Comparison of ENCODE assay signal across 12 mouse cellular contexts in the genomic region with DNA sequence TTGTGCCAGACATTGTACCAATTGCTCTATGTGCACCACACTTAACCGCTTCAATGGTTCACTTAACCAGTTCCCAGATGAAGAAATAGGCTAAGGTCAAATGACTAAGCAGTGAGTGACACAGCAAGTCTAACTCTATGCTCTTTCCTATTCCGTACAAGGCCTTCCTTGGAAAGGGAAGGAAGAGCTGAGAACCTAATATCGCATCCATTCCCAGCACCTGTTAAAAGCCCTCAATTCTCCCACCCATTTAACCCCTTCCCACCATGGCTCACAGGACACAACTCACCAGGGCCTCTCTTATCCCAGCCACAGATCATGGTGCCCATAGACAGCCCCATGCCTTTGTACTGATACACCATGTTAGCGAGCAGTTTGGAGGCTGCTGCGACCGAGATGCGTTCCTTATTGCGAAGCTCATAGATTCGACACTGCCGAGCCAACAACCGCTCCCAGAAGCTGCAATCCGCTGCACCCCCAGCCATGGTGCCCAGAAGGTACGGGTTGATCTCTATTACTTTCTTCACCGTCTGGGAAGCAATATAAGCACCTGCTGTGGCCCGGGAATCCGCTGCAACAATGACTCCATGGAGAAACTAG. TPM values are rescaled to one million over a fixed set of nuclear protein-coding genes. Genes with fewer than 3 reads are reported as not detected.
A peak's percentile ranks its signal among the peaks of the same experiment; 100 is the strongest.
DNase-seq lines count a peak whose midpoint lies in the region; ATAC-seq and TF ChIP-seq lines count a peak whose summit lies in the region.
"Had no signal": no experiment of that assay in that cellular context is flagged by ENCODE, and none has a peak within 500 bp of the region (broad histone marks: within the 10 kb centered on the region; RNA-seq: fewer than 3 reads in every experiment).

No protein-coding gene starts in this region.

- DNase-seq in gastrocnemius, adult 2 months, result no peak
- DNase-seq in gastrocnemius, adult 8-10 months (ENCODE audit: low spot score in 2 of 2), result no peak
- DNase-seq in midbrain, postnatal 0 days (ENCODE audit: low spot score), result no peak
- DNase-seq in stomach, postnatal 0 days (ENCODE audit: low spot score), result no peak
- no peak for DNase-seq in Muller cell, postnatal 12 days (ENCODE audit: inconsistent ontology term)
- DNase-seq in layer of hippocampus, postnatal 10 days (ENCODE audit: low spot score in 2 of 2), result no peak
- DNase-seq: cerebellum, adult 11 months; retina, postnatal 1 day had no signal

- peak overlapping the region; percentile 85 for H3K4me3 ChIP-seq in gastrocnemius, adult 2 months
- H3K4me3 ChIP-seq in midbrain, embryonic 12.5 days, result no peak overlapping the region
- no peak overlapping the region for H3K4me3 ChIP-seq in midbrain, postnatal 0 days (ENCODE audit: low read depth, low read length)
- H3K4me3 ChIP-seq in limb, embryonic 13.5 days, result peak overlapping the region; percentile 79
- H3K4me3 ChIP-seq in stomach, postnatal 0 days (ENCODE audit: low read depth, low read length), result no peak overlapping the region

- H3K4me1 ChIP-seq in midbrain, embryonic 12.5 days, result peaks cover 18% of the 10 kb centered on the region
- 0 out of 2 replicates have a peak, but pooled peaks cover 3% of the 10 kb centered on the region for H3K4me1 ChIP-seq in midbrain, postnatal 0 days (ENCODE audit: insufficient read depth, low read length)
- peaks cover 12% of the 10 kb centered on the region for H3K4me1 ChIP-seq in limb, embryonic 13.5 days
- no peaks in the 10 kb centered on the region for H3K4me1 ChIP-seq in stomach, postnatal 0 days (replicated peaks; ENCODE audit: control insufficient read depth, insufficient read depth)

- H3K4me2 ChIP-seq in midbrain, embryonic 12.5 days (replicated peaks), result 0 out of 2 replicates have a peak overlapping the region, but pooled peaks have one; percentile 78
- no peak overlapping the region for H3K4me2 ChIP-seq in midbrain, postnatal 0 days (ENCODE audit: low read depth, low read length, poor library complexity, severe bottlenecking)
- peak overlapping the region; percentile 81 for H3K4me2 ChIP-seq in limb, embryonic 13.5 days (replicated peaks)
- H3K4me2 ChIP-seq in stomach, postnatal 0 days (replicated peaks; ENCODE audit: low read depth), result no peak overlapping the region

- intact Hi-C loops in gastrocnemius, adult 2 months (cut with DNase I), result no loop called here

- no peak overlapping the region for H3K9ac ChIP-seq in midbrain, embryonic 12.5 days (replicated peaks)
- no peak overlapping the region for H3K9ac ChIP-seq in midbrain, postnatal 0 days (replicated peaks; ENCODE audit: low read length, poor library complexity, severe bottlenecking)
- H3K9ac ChIP-seq in limb, embryonic 13.5 days, result no peak overlapping the region
- no peak overlapping the region for H3K9ac ChIP-seq in stomach, postnatal 0 days (ENCODE audit: low read length)

- TF ChIP-seq CTCF in gastrocnemius, adult 2 months (IDR thresholded peaks at IDR 0.05), result no peak
- no peak for TF ChIP-seq CTCF in midbrain, postnatal 0 days (IDR thresholded peaks at IDR 0.05)
- TF ChIP-seq CTCF in stomach, postnatal 0 days (IDR thresholded peaks at IDR 0.05; ENCODE audit: low read depth), result no peak

- no peak for TF ChIP-seq EP300 in stomach, postnatal 0 days (optimal IDR thresholded peaks at IDR 0.05)

- no peaks in the 10 kb centered on the region for H3K9me3 ChIP-seq in midbrain, embryonic 12.5 days
- no peaks in the 10 kb centered on the region for H3K9me3 ChIP-seq in midbrain, postnatal 0 days (ENCODE audit: low read length)
- H3K9me3 ChIP-seq in limb, embryonic 13.5 days, result no peaks in the 10 kb centered on the region
- no peaks in the 10 kb centered on the region for H3K9me3 ChIP-seq in stomach, postnatal 0 days (ENCODE audit: control insufficient read depth, low read length)

- WGBS in midbrain, embryonic 12.5 days, result 93% methylated on average over 16 of the region's 16 CpGs
- 93% methylated on average over 16 of the region's 16 CpGs for WGBS in midbrain, postnatal 0 days
- 89% methylated on average over 16 of the region's 16 CpGs for WGBS in limb, embryonic 13.5 days
- WGBS in stomach, postnatal 0 days, result 91% methylated on average over 16 of the region's 16 CpGs

- ATAC-seq in midbrain, embryonic 12.5 days (ENCODE audit: low FRiP score, low read depth), result no peak
- ATAC-seq in midbrain, postnatal 0 days (ENCODE audit: low FRiP score), result no peak
- ATAC-seq in limb, embryonic 13.5 days (ENCODE audit: low FRiP score, low read depth), result no peak
- no peak for ATAC-seq in stomach, postnatal 0 days (ENCODE audit: low FRiP score, low TSS enrichment)

- H3K27ac ChIP-seq in gastrocnemius, adult 2 months, result no peak overlapping the region
- H3K27ac ChIP-seq in midbrain, embryonic 12.5 days (replicated peaks), result no peak overlapping the region
- H3K27ac ChIP-seq in midbrain, postnatal 0 days (ENCODE audit: low read depth, low read length), result no peak overlapping the region
- no peak overlapping the region for H3K27ac ChIP-seq in limb, embryonic 13.5 days
- H3K27ac ChIP-seq in stomach, postnatal 0 days (replicated peaks), result 0 out of 2 replicates have a peak overlapping the region, but pooled peaks have one; percentile 24

- no peaks in the 10 kb centered on the region for H3K27me3 ChIP-seq in midbrain, embryonic 12.5 days
- H3K27me3 ChIP-seq in midbrain, postnatal 0 days (ENCODE audit: insufficient read depth, low read length), result no peaks in the 10 kb centered on the region
- no peaks in the 10 kb centered on the region for H3K27me3 ChIP-seq in limb, embryonic 13.5 days
- no peaks in the 10 kb centered on the region for H3K27me3 ChIP-seq in stomach, postnatal 0 days (ENCODE audit: control insufficient read depth, insufficient read depth, low read length)

- peaks cover 38% of the 10 kb centered on the region for H3K36me3 ChIP-seq in midbrain, embryonic 12.5 days
- H3K36me3 ChIP-seq in midbrain, postnatal 0 days (ENCODE audit: insufficient read depth, low read length), result peaks cover 11% of the 10 kb centered on the region
- H3K36me3 ChIP-seq in limb, embryonic 13.5 days, result peaks cover 42% of the 10 kb centered on the region
- 0 out of 2 replicates have a peak, but pooled peaks cover 7% of the 10 kb centered on the region for H3K36me3 ChIP-seq in stomach, postnatal 0 days (ENCODE audit: control insufficient read depth, insufficient read depth, low read length)

RNA-seq across cellular contexts. Expression of a gene that starts 1.5 kb away (rescaled TPM):
- total RNA-seq in gastrocnemius, adult 2 months (2021), result 100 to 1,000 TPM; 161 to 172 TPM
- total RNA-seq in gastrocnemius, adult 8-10 months (2022), result 100 to 1,000 TPM; 183 to 192 (median 187) TPM
- polyA plus RNA-seq in midbrain, embryonic 12.5 days (2016; fragmentation: Nextera tagmentation; extraction: Ambion mirVana), result 363 and 400 TPM in 2 replicates
- total RNA-seq in midbrain, postnatal 0 days (2014; rRNA removed), result 157 and 197 TPM in 2 replicates
- polyA plus RNA-seq in midbrain, postnatal 0 days (2015; fragmentation: Nextera tagmentation; extraction: Ambion mirVana), result 404 and 427 TPM in 2 replicates
- polyA plus RNA-seq in limb, embryonic 13.5 days (2015; fragmentation: Nextera tagmentation; extraction: Ambion mirVana), result 394 and 410 TPM in 2 replicates
- polyA plus RNA-seq in stomach, postnatal 0 days (2015; fragmentation: Nextera tagmentation; extraction: Ambion mirVana), result 279 and 291 TPM in 2 replicates
- total RNA-seq in layer of hippocampus, postnatal 10 days (2021), result 100 to 1,000 TPM; 201 to 217 TPM

RNA-seq across cellular contexts. Expression of a gene that starts 4.9 kb away (rescaled TPM):
- total RNA-seq in gastrocnemius, adult 2 months (2021), result not detected
- not detected for total RNA-seq in gastrocnemius, adult 8-10 months (2022)
- not detected in 2 replicates for polyA plus RNA-seq in midbrain, embryonic 12.5 days (2016; fragmentation: Nextera tagmentation; extraction: Ambion mirVana)
- total RNA-seq in midbrain, postnatal 0 days (2014; rRNA removed), result not detected in 2 replicates
- polyA plus RNA-seq in midbrain, postnatal 0 days (2015; fragmentation: Nextera tagmentation; extraction: Ambion mirVana), result 0.27 TPM in 1 of 2 replicates, not detected in the other
- polyA plus RNA-seq in limb, embryonic 13.5 days (2015; fragmentation: Nextera tagmentation; extraction: Ambion mirVana), result 0.11 TPM in 1 of 2 replicates, not detected in the other
- polyA plus RNA-seq in stomach, postnatal 0 days (2015; fragmentation: Nextera tagmentation; extraction: Ambion mirVana), result 0.02 TPM in 1 of 2 replicates, not detected in the other
- total RNA-seq in layer of hippocampus, postnatal 10 days (2021), result under 1 TPM; 0.21 to 0.25 TPM
- total RNA-seq: left cerebral cortex, adult 2 months had no signal
- polyA plus RNA-seq: macrophage had no signal

RNA-seq across cellular contexts. Expression of a gene that starts 10.5 kb away (rescaled TPM):
- total RNA-seq in gastrocnemius, adult 2 months (2021), result 1 to 10 TPM; 2.2 to 4.0 TPM
- 1 to 10 TPM; 2.0 to 2.8 (median 2.6) TPM for total RNA-seq in gastrocnemius, adult 8-10 months (2022)
- 8.2 and 10.4 TPM in 2 replicates for polyA plus RNA-seq in midbrain, embryonic 12.5 days (2016; fragmentation: Nextera tagmentation; extraction: Ambion mirVana)
- 4.6 and 8.7 TPM in 2 replicates for total RNA-seq in midbrain, postnatal 0 days (2014; rRNA removed)
- 2.2 and 2.8 TPM in 2 replicates for polyA plus RNA-seq in midbrain, postnatal 0 days (2015; fragmentation: Nextera tagmentation; extraction: Ambion mirVana)
- 7.6 and 8.0 TPM in 2 replicates for polyA plus RNA-seq in limb, embryonic 13.5 days (2015; fragmentation: Nextera tagmentation; extraction: Ambion mirVana)
- polyA plus RNA-seq in stomach, postnatal 0 days (2015; fragmentation: Nextera tagmentation; extraction: Ambion mirVana), result 2.4 and 3.0 TPM in 2 replicates
- total RNA-seq in layer of hippocampus, postnatal 10 days (2021), result 1 to 10 TPM; 5.1 to 5.5 TPM

RNA-seq across cellular contexts. Expression of a gene that starts 24.4 kb away (rescaled TPM):
- not detected for total RNA-seq in gastrocnemius, adult 2 months (2021)
- not detected for total RNA-seq in gastrocnemius, adult 8-10 months (2022)
- polyA plus RNA-seq in midbrain, embryonic 12.5 days (2016; fragmentation: Nextera tagmentation; extraction: Ambion mirVana), result not detected in 2 replicates
- not detected in 2 replicates for total RNA-seq in midbrain, postnatal 0 days (2014; rRNA removed)
- not detected in 2 replicates for polyA plus RNA-seq in midbrain, postnatal 0 days (2015; fragmentation: Nextera tagmentation; extraction: Ambion mirVana)
- not detected in 2 replicates for polyA plus RNA-seq in limb, embryonic 13.5 days (2015; fragmentation: Nextera tagmentation; extraction: Ambion mirVana)
- not detected in 2 replicates for polyA plus RNA-seq in stomach, postnatal 0 days (2015; fragmentation: Nextera tagmentation; extraction: Ambion mirVana)
- not detected for total RNA-seq in layer of hippocampus, postnatal 10 days (2021)
- total RNA-seq: left cerebral cortex, adult 2 months had no signal
- polyA plus RNA-seq: macrophage had no signal

RNA-seq across cellular contexts. Expression of a gene that starts 24.8 kb away (rescaled TPM):
- under 1 TPM; 0.46 to 0.53 TPM for total RNA-seq in gastrocnemius, adult 2 months (2021)
- under 1 TPM in 2 of 4 experiments, not detected in 2; 0.08 to 0.12 TPM for total RNA-seq in gastrocnemius, adult 8-10 months (2022)
- polyA plus RNA-seq in midbrain, embryonic 12.5 days (2016; fragmentation: Nextera tagmentation; extraction: Ambion mirVana), result 9.7 and 10.7 TPM in 2 replicates
- total RNA-seq in midbrain, postnatal 0 days (2014; rRNA removed), result 45.3 and 49.7 TPM in 2 replicates
- 8.5 and 9.0 TPM in 2 replicates for polyA plus RNA-seq in midbrain, postnatal 0 days (2015; fragmentation: Nextera tagmentation; extraction: Ambion mirVana)
- polyA plus RNA-seq in limb, embryonic 13.5 days (2015; fragmentation: Nextera tagmentation; extraction: Ambion mirVana), result 6.7 and 8.2 TPM in 2 replicates
- 0.63 and 0.68 TPM in 2 replicates for polyA plus RNA-seq in stomach, postnatal 0 days (2015; fragmentation: Nextera tagmentation; extraction: Ambion mirVana)
- 10 to 100 TPM; 14.7 to 17.2 TPM for total RNA-seq in layer of hippocampus, postnatal 10 days (2021)

Comparison
In these comparisons a context has a peak if more than half of its experiments do, and no peak if none do; other contexts are left out.
1. H3K4me2 ChIP-seq: peak in midbrain, embryonic 12.5 days (single experiment) and limb, embryonic 13.5 days (single experiment); none in midbrain, postnatal 0 days (single experiment) and stomach, postnatal 0 days (single experiment).
2. H3K4me3 ChIP-seq: peak in gastrocnemius, adult 2 months (single experiment) and limb, embryonic 13.5 days (single experiment); none in midbrain, embryonic 12.5 days (single experiment), midbrain, postnatal 0 days (single experiment) and stomach, postnatal 0 days (single experiment).